Mouse (Mus musculus) left cerebral cortex, postnatal 36 days (tissue): Measurements from ENCODE around the gene Thbd. TPM values are rescaled to one million over a fixed set of nuclear protein-coding genes. Genes with fewer than 3 reads are reported as not detected.

ENCODE experiments used
- DNase-seq, 2 experiments: peaks; one replicate each; pipeline ENCODE4 v3.0.0; 2021 to 2022; ENCODE audit warnings: low spot score in 2 of 2, mixed read lengths in 1 of 2
- intact Hi-C: fragments of 180-260 bp; cut with DNase I; formaldehyde crosslinking; loops from one replicate; pipeline ENCODE4 v1.15.1; 2025
- total RNA-seq, 2 experiments: library from RNA; stranded (reverse); gene quantifications; 2 replicates each; pipeline ENCODE4 v1.2.3; 2021

Thbd gene
- total RNA-seq, 2 experiments from 2014 or later, result 7.1 to 13.5 TPM

DNA sequence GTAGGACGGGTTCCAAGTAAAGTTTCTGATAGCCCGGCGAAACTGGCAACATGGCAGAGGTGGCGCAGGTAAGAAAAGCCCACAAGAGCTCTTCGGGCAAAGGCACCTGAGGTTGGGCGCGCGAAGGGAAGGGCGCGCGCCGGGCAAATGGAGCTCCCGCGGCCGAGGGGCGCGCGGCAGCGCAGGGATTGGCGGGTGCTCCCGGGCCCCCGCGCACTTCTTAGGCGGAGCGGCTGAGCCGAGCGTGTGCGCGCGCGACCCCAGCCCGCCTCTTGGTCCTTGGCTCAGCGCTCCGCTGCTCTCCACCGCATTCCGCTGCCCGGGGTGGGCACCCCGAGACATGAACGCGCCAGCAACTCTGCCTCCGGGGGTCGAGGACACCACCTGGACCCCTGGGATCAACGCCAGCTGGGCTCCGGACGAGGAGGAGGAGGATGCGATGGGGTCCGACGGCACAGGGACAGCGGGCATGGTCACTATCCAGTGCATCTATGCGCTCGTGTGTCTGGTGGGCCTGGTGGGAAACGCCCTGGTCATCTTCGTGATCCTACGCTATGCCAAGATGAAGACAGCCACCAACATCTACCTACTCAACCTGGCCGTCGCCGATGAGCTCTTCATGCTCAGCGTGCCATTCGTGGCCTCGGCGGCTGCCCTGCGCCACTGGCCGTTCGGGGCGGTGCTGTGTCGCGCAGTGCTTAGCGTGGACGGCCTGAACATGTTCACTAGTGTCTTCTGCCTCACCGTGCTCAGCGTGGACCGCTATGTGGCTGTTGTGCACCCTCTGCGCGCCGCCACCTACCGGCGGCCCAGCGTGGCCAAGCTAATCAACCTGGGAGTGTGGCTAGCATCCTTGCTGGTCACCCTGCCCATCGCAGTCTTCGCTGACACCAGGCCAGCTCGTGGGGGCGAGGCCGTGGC is 12.6 kb downstream of the Thbd start, which contains the start of gene Sstr4:
Gene Sstr4, plus strand, starts transcription at position 214 of the 921 bp plus-strand sequence.
- intact Hi-C loops, result loop anchor here (5.0 kb wide), 2 partner anchors 188 to 273 kb away; no protein-coding TSS in a partner anchor
- peak; percentile 75 to 78 for DNase-seq

DNA sequence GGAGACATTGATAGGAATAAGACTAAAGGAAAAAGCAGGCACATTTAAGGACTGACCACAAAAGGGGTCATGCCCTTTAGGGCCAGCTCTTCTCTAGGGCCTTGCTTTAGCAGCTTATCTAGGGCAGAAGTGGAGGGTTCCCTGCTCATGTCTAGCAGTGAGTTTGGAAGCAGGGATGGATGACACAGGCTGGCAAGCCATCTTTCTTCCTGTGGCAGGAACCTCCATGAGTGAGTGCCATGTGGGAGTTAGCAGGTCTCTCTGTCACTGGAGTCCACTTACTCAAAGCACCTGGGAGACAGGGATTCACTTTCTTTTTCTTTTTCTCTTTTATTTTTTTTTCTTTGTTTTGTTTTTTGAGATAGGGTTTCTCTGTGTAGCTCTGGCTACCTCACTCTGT is 14.1 kb downstream of the Thbd start:
- no peak for DNase-seq
- intact Hi-C loops, result no loop called here

DNA sequence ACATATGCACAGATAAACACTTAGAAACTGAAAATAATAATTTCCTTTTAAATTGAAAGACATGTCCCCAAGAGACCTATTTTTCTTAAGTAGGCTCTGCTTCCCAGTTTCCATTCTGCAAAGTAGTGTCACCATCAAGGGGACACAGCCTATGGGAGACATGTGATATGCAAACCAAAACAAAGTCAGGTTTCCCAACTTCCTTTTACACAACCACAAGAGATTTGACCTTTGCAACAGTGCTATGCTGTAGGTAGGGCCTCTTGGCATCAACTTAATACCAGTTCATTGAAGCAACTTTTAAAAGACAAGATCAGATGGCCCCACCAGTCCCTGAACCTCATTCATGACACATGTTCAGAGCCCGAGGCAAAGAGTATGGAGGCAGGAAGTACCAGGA is 14.8 kb downstream of the Thbd start:
- intact Hi-C loops, result no loop called here
- DNase-seq, result no peak

DNA sequence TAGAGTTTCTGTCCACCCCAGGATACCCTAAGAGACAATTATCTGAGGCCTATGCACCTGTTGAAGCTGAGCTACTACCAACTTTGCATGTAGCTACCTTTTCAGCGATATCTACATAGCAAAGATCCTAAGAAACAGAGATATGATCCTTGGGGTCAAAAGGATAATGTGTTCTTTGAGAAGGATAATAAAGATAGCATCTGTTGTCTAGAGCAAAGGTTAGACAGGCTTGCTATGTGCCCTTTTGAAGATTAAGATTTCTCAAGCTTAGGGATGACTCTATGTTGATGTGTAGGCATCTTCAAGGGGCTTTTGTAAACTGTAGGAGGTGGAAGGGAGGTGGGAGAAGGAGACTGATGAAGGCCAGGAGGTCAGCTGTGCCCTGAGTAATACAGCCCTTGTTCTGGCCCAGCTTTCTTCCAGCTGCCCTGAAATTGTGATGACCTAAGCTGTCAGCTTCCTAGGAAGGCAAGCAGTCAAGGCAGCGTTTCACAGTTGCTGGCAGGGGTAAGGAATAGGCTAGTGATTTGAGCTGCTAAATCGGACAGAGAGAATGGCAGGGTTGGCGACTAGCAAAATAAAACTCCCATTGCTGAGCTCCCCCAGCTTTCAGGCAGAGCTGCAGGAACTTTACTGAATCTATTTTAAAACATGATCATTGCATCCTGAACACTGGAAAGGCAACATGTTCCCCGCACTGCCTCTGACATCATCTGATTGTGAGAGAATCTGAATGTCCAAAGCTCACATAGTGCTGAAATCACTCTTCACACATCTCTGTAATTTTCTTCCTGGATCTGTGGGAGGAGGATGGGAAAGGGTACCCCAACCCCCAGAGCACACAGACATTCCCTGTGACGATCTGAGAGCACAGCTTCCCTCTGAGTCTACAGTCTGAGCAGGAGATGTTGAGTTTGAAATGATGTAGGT is 20.1 kb downstream of the Thbd start:
- intact Hi-C loops, result no loop called here
- peak; percentile 36 to 56 for DNase-seq

DNA sequence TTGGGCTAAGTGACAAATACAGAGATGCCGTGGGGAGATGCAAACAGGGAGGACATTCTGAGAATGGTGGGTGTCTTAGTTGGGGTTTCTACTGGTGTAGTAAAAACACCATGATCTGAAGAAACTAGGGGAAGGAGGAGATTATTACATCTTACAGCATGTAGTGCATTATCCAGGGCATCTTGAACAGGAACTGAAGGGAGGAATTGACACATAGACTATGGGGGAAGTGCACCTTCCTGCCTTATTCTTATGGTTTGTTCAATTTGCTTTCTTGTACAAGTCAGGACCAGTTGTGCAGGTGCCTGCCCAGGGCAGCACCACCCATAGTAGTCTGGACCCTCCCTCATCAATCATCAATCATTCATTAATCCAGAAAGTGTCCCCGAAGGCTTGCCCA is 21.1 kb downstream of the Thbd start:
- DNase-seq, result no peak
- intact Hi-C loops, result no loop called here

DNA sequence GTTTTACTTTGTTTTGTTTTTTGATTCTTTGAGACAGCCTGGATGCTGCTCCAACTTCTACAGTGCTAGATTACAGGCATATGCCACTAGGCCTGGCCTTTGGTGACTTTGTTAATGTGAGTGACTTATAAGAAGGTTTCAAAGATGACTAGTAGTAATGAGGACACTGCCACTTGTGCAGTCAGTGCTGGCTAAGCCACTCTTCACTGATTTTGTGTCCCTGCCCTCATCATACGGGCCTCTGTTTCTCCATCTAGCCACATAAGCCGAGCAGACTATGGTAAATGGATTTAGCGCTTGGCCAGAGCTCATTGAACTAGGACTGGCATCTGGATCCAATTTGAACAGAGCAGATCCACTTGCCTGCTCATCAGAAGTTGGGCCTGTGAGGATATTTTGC is 21.5 kb downstream of the Thbd start:
- intact Hi-C loops, result no loop called here

DNA sequence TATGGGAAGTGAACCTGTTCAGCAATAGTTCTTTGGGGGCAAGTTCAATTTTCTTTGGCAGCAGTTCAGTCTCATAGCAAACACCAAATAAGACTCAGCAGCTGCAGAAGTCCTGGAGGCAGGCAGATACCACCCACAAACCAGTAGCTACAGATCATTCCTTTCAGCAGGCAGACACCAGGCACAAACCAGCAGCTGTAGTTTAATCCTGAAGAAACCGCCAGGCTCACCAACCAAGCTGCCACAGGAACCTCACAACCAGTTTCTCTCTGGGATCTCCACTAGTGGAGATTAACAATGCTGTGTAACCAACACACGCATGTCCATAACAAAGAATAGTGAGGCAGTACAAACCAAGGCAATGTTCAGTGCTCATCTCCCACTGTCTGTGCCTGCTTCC is 26.9 kb downstream of the Thbd start:
- intact Hi-C loops, result no loop called here
- no peak for DNase-seq

More for the DNA sequence above, 21.5 kb downstream of the Thbd start:
- DNase-seq, result no peak

DNA sequence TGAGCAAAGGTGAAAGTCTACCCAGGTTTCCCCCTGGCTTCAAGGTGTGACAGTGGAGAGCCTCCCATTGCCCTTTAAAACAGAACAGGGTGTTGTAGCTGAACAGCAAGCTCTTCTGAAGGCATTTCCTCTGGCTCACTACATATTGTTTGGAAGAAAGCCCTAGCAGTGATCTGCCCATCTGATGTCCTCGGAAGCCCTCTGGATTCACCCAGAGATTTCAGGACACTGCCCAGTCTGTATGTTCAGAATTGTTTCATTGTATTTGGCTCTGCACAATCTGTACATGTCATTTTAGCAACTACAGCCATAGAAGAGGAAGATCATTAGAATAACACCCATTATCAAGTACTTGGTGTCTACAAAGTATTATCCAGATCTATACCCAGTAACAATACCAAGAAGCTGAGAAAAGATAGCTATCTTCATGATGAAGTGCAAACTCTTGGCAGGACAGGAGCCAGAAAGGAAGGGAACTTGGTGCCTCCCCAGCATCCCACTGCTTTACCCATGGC is 28.0 kb downstream of the Thbd start:
- intact Hi-C loops, result no loop called here
- no peak for DNase-seq

DNA sequence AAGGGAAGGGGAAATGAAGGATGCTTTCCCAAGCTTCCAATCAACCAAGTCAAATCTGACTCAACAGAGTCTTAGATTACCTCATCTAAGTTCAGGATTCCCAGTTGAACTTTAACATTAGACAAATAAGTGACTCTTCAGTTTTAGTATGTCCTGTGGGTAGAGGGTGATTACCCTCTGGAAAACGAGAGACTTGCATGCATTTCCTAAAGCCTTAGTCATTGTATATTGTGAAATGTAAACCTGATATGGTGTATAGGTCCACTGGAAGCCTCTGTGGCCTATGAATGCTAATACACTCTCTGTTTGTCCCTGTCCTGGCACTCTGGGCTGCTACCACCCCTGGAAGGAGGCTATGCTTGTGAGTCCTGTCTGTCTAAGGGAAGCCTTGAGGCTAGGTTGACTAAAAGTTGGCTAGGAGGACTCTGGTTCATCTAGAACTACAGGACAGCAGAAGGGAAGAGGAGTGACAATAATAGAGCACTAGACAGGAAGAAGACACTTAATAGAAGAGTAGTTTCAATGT is 29.1 kb downstream of the Thbd start:
- intact Hi-C loops, result no loop called here
- DNase-seq, result no peak

DNA sequence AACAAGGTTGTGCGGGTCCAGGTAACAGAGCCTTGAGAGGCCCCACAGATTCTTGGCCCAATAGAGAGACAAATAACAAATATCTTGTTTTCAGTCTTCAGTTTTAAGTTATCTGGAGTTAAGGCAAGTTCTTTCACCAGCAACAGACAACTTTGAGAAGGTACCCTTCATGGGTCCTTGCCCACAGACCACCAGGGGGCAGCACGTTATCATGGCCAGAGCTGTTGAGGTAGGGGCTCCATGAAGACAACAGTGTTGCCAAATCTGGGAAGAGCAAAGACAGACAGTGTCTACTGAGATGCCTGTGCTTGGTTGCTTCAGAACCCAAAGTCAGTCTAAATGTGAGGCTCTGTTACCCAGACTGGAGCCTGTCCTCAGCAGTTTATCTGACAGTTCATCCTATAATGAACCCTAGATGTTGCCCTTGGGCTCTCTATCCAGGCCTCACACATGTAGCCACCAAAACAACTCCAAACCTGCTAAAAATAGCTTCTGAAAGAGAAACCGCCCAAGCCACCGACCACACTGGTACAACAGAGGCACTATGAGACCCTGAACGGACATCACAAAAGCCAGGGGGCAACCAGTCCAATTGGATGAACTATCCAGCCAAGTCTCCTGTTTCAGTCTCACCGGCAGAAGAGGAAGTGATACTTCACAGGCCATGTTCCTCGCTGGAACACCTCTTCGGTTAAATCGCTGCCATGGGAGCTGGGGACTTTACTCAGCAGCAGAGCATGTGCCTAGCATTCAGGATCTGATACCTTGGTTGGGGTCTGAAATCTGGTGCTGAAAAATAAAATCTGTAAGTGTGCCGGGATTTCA is 32.5 kb downstream of the Thbd start:
- no peak for DNase-seq
- intact Hi-C loops, result no loop called here

DNA sequence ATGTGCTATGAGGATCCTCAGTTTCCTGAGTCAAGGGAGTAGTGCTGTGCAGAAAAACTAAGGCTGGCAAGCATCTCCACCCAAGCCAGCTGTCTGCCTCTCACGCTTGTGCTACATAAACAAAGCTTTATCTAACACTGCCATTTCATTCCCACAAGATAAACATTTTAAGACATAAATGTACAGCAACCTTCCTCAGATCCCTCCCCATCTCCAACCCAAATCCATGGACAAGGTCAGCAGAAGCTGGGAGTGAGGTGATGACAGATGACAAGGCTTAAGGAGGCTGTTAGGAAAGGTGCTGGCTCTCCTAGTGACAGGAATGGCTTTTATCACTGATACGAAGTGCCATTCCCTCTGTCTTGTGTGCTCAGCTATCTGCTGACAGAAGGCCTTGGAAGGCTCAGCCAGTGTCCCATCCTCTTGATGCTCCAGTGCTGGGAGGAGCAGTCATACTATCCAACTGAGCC is 34.4 kb downstream of the Thbd start:
- intact Hi-C loops, result no loop called here

DNA sequence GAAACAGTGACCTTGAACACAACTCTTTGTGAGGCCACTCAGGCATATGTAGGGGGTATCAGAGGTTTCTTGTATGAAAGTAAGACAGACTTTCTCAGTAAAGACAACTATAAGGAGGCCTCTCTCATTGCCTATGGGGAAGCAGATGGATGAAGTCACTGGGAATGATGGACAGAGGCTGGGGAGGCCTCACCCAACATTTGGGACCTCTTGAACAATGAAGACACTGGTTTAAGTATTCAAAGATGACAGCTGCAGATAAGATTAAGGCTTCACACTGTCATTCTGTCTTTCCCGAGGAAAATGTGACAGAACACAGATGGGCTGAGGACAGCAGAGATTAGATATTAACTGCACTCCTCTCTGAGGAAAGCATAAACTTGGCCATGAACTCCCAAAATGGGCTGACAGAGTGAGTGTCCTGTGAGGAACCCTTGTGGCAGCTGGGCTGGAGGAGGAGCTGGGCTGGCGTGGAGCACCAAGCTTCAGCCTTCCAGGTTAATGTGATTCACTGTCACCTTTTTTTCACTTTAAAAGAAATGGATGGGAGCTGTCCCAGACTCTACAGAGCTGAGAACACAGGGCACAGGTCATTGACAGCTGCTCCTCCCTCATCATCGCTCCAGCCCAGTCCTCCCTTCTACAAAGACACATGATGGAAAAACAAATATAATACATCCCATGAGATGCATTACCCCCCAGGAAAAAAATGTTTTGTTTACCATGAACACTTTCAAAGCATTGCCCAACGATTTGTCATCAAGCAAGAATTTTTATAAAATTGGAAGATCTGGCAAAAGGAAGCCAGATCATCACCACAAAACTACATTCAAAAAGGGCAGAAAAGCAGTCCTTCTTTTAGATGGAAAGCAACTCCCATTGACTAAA is 36.0 kb downstream of the Thbd start:
- intact Hi-C loops, result no loop called here
- no peak for DNase-seq

More for the DNA sequence above, 34.4 kb downstream of the Thbd start:
- no peak for DNase-seq

DNA sequence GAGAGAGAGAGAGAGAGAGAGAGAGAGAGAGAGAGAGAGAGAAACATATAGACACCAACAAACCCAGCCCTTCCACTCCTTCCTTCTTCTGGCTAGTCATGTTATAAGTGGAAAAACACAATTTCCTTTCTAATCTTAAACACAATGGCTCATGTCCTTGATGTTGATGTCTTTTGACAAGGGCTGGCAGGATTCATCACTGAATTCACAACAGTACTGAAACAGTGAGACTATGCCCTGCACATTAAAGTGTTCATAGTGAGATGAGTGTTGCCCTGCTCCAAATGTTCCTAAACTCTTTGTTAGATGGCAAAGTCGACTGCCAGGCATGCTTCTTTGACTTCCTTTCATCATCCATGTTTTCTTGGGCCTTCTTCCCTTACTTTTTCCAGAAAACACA is 42.8 kb downstream of the Thbd start:
- DNase-seq, result no peak
- intact Hi-C loops, result no loop called here

DNA sequence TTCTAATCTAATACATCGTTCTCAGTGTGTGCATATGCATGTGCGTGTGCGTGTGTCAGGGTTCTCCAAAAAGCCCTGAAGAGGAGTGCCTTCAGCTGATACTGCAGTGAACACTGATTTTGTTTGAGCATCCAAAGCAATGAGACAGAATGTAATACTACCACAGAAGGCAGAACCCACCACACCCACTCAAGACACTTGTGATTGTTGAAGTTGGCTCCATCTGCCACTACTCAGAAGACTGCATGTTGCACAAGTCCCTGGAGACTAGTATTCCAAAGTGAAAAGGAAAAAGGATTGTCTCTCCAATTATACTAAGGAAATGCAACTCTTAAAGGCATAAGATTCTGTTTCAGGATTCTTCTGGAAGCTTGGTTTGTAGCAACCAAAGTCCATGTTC is 43.5 kb downstream of the Thbd start:
- intact Hi-C loops, result no loop called here
- DNase-seq, result peak; percentile 31 to 45

DNA sequence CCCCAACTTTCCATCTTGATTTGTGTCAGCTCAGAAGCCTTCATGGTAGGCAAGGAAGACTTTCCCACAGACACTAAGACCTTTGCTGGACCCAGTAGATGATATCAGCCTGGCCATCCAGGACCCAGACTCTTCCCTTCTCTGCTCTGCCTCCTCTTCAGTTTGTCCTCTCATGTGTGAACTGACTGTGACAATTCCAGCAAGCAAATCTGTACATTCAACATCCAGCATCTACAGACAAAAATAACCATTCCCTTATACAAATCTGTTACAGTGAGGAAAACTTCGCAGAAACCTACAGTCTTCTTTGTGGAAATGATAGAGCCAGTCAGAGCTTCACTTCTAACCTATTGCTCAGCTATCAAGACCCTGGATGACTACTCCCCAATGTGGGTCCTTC is 50.8 kb downstream of the Thbd start:
- DNase-seq, result no peak

More for the DNA sequence above, 50.8 kb downstream of the Thbd start:
- intact Hi-C loops, result no loop called here
